Mouse (Mus musculus) intestine, embryonic 14.5 days (tissue): ENCODE measurements around the gene Arhgap10. TPM values are rescaled to one million over a fixed set of nuclear protein-coding genes. Genes with fewer than 3 reads are reported as not detected.
A peak's percentile ranks its signal among the peaks of the same experiment; 100 is the strongest.

Source experiments
- ATAC-seq: fragments of 200-750 bp; cut with Nextera tagmentation; replicated peaks from 2 replicates; pipeline ENCODE4 v1.8.0; 2017; ENCODE audit warnings: low read depth, moderate number of reproducible peaks, moderate TSS enrichment, moderate library complexity; ENCODE audit not compliant: low FRiP score, low TSS enrichment
- DNase-seq: peaks from one replicate; pipeline ENCODE4 v3.0.0-alpha.2; 2018; ENCODE audit warnings: low spot score
- H3K27ac ChIP-seq: fragments of 300-500 bp; sonication (generic); 2 replicates; pipeline ENCODE4 v1.5.1; 2014; ENCODE audit warnings: low read depth, mild to moderate bottlenecking, control low read depth
- H3K27me3 ChIP-seq: fragments of 300-500 bp; sonication (generic); replicated peaks from 2 replicates; pipeline ENCODE4 v1.6.1; 2014; ENCODE audit warnings: low read length, control low read depth; ENCODE audit not compliant: control insufficient read depth, insufficient read depth
- H3K36me3 ChIP-seq: fragments of 300-500 bp; sonication (generic); 2 replicates; pipeline ENCODE4 v1.6.1; 2014; ENCODE audit warnings: low read length, control low read depth; ENCODE audit not compliant: control insufficient read depth, insufficient read depth
- H3K4me1 ChIP-seq: fragments of 300-500 bp; sonication (generic); replicated peaks from 2 replicates; pipeline ENCODE4 v1.6.1; 2014; ENCODE audit warnings: low read length, control low read depth, mixed read lengths; ENCODE audit not compliant: control insufficient read depth, insufficient read depth
- H3K4me2 ChIP-seq: fragments of 300-500 bp; sonication (generic); 2 replicates; pipeline ENCODE4 v1.6.1; 2014; ENCODE audit warnings: low read length
- H3K4me3 ChIP-seq: fragments of 300-500 bp; sonication (generic); 2 replicates; pipeline ENCODE4 v1.5.1; 2014; ENCODE audit warnings: low read depth, low read length, control low read depth, mixed read lengths
- H3K9ac ChIP-seq: fragments of 300-500 bp; sonication (generic); 2 replicates; pipeline ENCODE4 v1.6.1; 2014; ENCODE audit warnings: mild to moderate bottlenecking, low read length
- H3K9me3 ChIP-seq: fragments of 300-500 bp; sonication (generic); 2 replicates; pipeline ENCODE4 v1.6.1; 2016; ENCODE audit warnings: low read length, control low read depth; ENCODE audit not compliant: control insufficient read depth
- WGBS: fragments of 180-500 bp; shearing (Covaris S2); extraction: QIAGEN DNeasy Blood & Tissue Kit; methylation state at CpG from one replicate; pipeline ENCODE4 v1.1.7; 2014; 5-methylcytosine and 5-hydroxymethylcytosine counted together
- polyA plus RNA-seq: library from polyadenylated mRNA; unstranded; fragments of >200 nt; fragmentation: Nextera tagmentation; extraction: Ambion mirVana; gene quantifications from 2 replicates; pipeline ENCODE4 v1.2.1, GENCODE M21; 2014

Arhgap10 gene
- polyA plus RNA-seq, 1 experiment from 2014 or later: 33.6 TPM

DNA sequence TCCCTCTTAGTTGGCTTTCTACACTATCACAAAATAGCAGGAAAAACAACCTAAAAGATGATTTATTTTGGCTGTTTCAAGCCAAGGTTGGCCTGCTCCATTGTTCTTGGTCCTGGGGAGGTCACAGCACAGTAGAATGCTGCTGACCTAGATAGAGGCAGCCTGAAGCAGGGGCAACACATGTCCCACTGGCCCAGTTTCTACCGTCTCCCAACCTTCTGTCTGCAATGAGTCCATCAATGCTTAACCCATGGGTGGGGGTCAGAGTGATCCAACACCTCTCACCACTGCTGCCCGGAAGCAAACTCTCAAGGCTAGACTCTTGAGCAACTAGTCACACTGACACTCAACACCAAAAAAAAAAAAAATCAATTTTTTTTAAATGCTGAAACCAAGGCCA lies 31.0 kb downstream of the Arhgap10 start:
- no peaks in the 10 kb centered on the region for H3K36me3 ChIP-seq
- DNase-seq: no peak
- 77% methylated on average over 2 of the region's 2 CpGs for WGBS
- H3K4me2 ChIP-seq: no peak overlapping the region
- no peaks in the 10 kb centered on the region for H3K9me3 ChIP-seq
- no peaks in the 10 kb centered on the region for H3K27me3 ChIP-seq
- peaks cover 70% of the 10 kb centered on the region for H3K4me1 ChIP-seq
- no peak for ATAC-seq
- H3K9ac ChIP-seq: no peak overlapping the region
- H3K4me3 ChIP-seq: no peak overlapping the region
- H3K27ac ChIP-seq: peak overlapping the region; percentile 93; the same call in 1 of the 2 replicates

DNA sequence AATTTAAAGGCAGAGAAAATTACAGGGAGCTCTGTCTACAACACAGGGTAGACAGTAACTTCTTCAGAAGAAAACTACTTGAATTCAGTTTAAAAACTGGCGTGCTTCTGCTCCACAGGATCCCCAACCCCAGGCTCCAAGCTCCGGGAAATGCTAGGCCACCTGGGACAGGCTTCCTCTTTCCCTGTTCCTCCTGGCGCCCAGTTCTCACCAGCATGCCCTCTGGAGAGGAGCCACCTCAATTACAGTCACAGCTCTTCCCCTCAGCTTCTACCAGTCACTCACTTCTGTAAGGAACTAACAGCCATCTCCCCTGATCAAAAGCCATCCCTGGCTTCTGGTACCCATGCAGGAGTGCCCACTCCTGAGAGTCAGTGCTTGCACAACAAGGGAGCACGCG lies 32.9 kb downstream of the Arhgap10 start:
- ATAC-seq (no peak), DNase-seq (no peak)
- Histone ChIP-seq H3K27me3 (no peaks in the 10 kb centered on the region), H3K27ac (no peak overlapping the region), H3K4me2 (no peak overlapping the region), H3K4me1 (peaks cover 66% of the 10 kb centered on the region), H3K36me3 (no peaks in the 10 kb centered on the region), H3K4me3 (no peak overlapping the region), H3K9ac (peak overlapping the region; percentile 5; the same call in 1 of the 2 replicates), H3K9me3 (no peaks in the 10 kb centered on the region)
- WGBS: 75% methylated on average over 5 of the region's 5 CpGs

DNA sequence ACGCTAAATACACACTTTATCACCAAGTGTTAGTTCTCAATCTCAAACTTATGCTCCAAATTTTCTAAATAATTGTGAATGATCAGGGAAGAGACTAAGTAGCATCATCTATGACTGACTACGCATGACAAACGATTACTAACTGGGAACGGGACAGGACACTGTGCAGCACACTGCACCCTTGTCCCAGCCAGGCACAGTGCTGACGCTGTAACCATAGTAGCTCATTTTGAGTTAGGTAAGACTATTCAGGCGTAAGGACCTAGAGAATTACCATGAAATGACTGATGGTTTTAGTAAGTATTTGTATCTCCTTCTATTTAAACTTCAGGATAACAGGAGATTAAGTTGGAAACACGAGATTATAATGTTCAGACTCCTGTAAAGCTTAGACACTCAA lies 33.5 kb downstream of the Arhgap10 start:
- H3K4me1 ChIP-seq: peaks cover 61% of the 10 kb centered on the region
- H3K4me2 ChIP-seq: no peak overlapping the region
- H3K9me3 ChIP-seq: no peaks in the 10 kb centered on the region
- ATAC-seq (no peak), DNase-seq (no peak)
- H3K9ac ChIP-seq: no peak overlapping the region
- 65% methylated on average over 7 of the region's 7 CpGs for WGBS
- no peaks in the 10 kb centered on the region for H3K27me3 ChIP-seq
- no peaks in the 10 kb centered on the region for H3K36me3 ChIP-seq
- no peak overlapping the region for H3K4me3 ChIP-seq
- H3K27ac ChIP-seq: no peak overlapping the region

DNA sequence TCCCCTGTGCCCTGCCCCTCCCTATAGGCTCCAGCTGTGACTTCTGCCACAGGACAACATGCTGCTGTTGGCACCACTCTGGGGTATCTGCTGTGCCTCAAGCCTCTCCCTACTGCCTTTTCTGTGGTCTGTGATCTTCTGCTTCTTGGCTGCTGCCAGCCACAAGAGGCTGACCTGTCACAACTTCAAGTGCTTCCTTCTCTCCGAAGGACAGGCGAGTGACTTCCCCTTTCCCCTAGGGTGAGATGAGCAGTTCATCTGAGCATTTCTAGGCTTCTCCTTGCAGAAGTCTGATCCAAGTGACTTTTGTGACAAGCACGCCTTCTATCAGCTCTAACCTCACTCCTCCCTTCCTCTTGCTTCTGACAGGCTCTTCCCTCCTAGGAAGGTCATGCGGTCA lies 34.1 kb downstream of the Arhgap10 start:
- Histone ChIP-seq H3K27me3 (no peaks in the 10 kb centered on the region), H3K9me3 (no peaks in the 10 kb centered on the region), H3K27ac (no peak overlapping the region), H3K4me1 (peaks cover 61% of the 10 kb centered on the region), H3K36me3 (no peaks in the 10 kb centered on the region), H3K4me2 (no peak overlapping the region), H3K9ac (no peak overlapping the region), H3K4me3 (no peak overlapping the region)
- 68% methylated on average over 4 of the region's 4 CpGs for WGBS
- ATAC-seq (no peak), DNase-seq (no peak)

DNA sequence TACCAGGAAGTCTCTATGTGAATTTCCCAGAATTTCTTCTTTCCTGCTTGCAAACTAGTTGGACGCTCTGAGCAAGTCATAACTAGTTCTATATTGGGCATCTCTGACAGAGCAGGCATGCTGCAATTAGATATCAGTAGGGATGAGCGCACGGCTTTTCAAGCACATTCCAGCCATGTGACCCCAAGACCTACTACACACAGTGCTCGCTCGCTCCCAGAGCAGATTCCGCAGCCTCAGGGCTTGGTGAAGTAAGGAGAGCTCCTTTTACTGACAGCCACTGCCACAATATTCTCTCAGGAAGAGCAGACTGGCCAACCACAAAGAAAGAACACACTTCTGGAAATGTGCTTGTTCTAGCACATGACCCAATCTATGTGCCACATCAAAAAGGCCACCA lies 36.0 kb downstream of the Arhgap10 start:
- Histone ChIP-seq H3K9me3 (no peaks in the 10 kb centered on the region), H3K9ac (no peak overlapping the region), H3K4me2 (no peak overlapping the region), H3K36me3 (no peaks in the 10 kb centered on the region), H3K4me3 (no peak overlapping the region), H3K27me3 (no peaks in the 10 kb centered on the region), H3K4me1 (peaks cover 58% of the 10 kb centered on the region), H3K27ac (peak overlapping the region; percentile 38; the same call in 1 of the 2 replicates)
- no peak for ATAC-seq
- 45% methylated on average over 6 of the region's 6 CpGs for WGBS
- DNase-seq: no peak

DNA sequence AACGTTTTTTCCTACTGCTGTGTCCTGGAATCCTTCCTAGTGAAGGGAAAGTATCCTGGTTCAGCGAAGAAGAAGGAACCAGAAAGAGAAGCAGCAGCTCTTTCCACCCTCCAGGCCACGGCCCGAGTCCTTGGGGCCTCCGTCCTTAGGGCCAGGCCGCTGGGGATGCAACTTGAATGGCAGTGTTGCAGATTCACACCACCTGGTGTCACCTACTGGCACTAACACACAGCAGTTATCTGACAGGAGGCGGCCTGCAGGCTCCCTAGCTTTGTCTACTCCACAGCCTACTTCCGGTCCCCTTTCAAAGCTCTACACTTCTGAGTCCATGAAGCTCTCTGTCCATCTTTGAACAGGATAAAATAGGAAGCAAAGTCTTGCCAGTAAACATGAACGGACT lies 37.8 kb downstream of the Arhgap10 start:
- DNase-seq (no peak), ATAC-seq (no peak)
- Histone ChIP-seq H3K9me3 (no peaks in the 10 kb centered on the region), H3K4me3 (no peak overlapping the region), H3K9ac (no peak overlapping the region), H3K4me1 (peaks cover 41% of the 10 kb centered on the region), H3K4me2 (no peak overlapping the region), H3K36me3 (no peaks in the 10 kb centered on the region), H3K27ac (no peak overlapping the region), H3K27me3 (no peaks in the 10 kb centered on the region)
- 75% methylated on average over 9 of the region's 9 CpGs for WGBS

DNA sequence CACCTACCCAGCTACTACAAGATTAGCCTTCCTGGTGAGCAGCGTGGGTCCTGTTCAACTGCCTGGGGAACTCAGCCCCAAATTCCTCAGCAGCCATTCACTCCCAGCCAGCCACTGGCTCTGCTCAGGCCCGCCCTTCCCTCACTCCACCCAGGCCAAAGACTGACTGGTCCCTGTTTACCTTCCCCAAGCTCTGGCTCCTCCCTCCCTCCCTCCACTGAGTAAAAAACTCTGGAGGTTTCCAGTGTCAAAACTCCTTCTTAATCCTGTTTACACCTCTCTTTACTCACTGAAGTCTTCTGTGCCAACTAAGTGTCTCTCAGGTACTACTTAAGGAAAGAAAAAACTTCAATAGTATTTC lies 38.9 kb downstream of the Arhgap10 start:
- no peak overlapping the region for H3K4me2 ChIP-seq
- no peak for DNase-seq
- 28% methylated on average over 2 of the region's 2 CpGs for WGBS
- peaks cover 35% of the 10 kb centered on the region for H3K4me1 ChIP-seq
- H3K9ac ChIP-seq: no peak overlapping the region
- no peaks in the 10 kb centered on the region for H3K36me3 ChIP-seq
- H3K27ac ChIP-seq: peak overlapping the region; percentile 38; the same call in 1 of the 2 replicates
- no peak overlapping the region for H3K4me3 ChIP-seq
- no peaks in the 10 kb centered on the region for H3K9me3 ChIP-seq
- H3K27me3 ChIP-seq: no peaks in the 10 kb centered on the region
- ATAC-seq: peak; percentile 74

DNA sequence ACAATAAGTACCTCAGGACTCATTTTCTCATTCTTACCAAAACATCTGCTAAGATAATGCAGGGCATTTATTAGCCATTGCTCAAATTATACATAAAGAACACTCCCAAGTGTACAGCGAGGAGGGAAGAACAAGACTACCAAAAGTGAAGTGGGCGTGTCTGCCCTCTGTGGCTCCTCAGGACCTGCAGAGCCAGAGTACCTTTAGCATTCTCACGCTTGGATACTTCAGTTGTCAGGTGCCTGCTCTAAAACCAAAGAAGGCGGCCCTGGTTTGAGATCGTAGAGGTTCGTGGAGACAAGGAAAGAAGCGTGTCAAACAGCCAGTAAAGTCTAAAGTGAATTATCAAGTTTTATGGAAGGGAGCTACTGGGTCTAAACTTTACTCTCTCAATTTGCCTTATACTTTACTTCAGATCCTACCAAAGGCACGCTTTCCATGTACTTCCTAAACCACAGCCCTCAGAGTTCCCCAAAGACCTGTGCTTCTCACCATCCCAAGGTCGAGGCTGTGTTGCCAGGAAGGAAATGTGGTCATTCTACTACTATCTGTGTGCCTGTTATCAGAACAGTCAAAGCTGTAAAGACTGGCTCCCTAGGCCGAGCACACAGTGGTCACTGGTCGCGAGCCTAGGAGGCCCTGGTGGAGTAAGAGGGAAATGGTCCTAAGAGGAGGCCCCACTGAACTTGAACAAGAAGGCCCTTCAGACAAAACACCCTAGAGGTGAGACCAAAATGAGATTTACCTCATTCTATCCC lies 39.4 kb downstream of the Arhgap10 start:
- H3K4me2 ChIP-seq: no peak overlapping the region
- DNase-seq: no peak
- H3K27me3 ChIP-seq: no peaks in the 10 kb centered on the region
- ATAC-seq: peak; percentile 34; the same call in 1 of the 2 replicates
- peaks cover 36% of the 10 kb centered on the region for H3K4me1 ChIP-seq
- peak overlapping the region; percentile 38; the same call in 1 of the 2 replicates for H3K27ac ChIP-seq
- WGBS: 63% methylated on average over 12 of the region's 12 CpGs
- H3K36me3 ChIP-seq: no peaks in the 10 kb centered on the region
- H3K4me3 ChIP-seq: no peak overlapping the region
- no peaks in the 10 kb centered on the region for H3K9me3 ChIP-seq
- H3K9ac ChIP-seq: no peak overlapping the region

DNA sequence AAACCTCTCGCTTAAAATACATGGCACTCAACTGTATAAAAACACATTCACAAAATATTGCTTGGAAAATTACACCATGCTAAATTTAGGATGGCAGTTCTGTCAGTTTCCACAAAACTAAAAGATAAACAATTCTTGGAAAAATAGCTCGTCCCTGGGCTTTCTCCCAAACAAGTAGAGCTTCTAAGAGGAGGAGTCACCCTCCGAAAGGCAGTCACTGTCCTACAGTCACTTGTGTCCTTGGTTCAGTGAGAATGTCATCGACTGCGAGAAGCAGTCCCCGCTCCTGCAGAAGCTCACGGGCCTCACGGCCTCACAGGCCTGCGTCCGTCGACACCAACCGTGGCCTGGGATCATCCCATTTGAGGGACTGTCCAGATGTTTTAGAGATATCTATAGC lies 40.1 kb downstream of the Arhgap10 start:
- DNase-seq: no peak
- no peak overlapping the region for H3K27ac ChIP-seq
- H3K4me1 ChIP-seq: peaks cover 41% of the 10 kb centered on the region
- H3K9me3 ChIP-seq: no peaks in the 10 kb centered on the region
- H3K4me2 ChIP-seq: no peak overlapping the region
- no peaks in the 10 kb centered on the region for H3K36me3 ChIP-seq
- no peak for ATAC-seq
- WGBS: 62% methylated on average over 12 of the region's 12 CpGs
- H3K9ac ChIP-seq: no peak overlapping the region
- no peaks in the 10 kb centered on the region for H3K27me3 ChIP-seq
- no peak overlapping the region for H3K4me3 ChIP-seq
